Mouse (Mus musculus) heart, adult 8-10 months (tissue): ENCODE measurements around the gene Hspa2. TPM values are rescaled to one million over a fixed set of nuclear protein-coding genes. Genes with fewer than 3 reads are reported as not detected.

Experiments used
- DNase-seq: peaks from one replicate; pipeline ENCODE4 v3.0.0; 2022; ENCODE audit warnings: low spot score
- total RNA-seq, 4 experiments: library from RNA; stranded (reverse); gene quantifications; 2 replicates each; pipeline ENCODE4 v1.2.4; 2022

Hspa2 gene
- total RNA-seq, 4 experiments from 2014 or later, result 4.1 to 7.7 (median 5.8) TPM

DNA sequence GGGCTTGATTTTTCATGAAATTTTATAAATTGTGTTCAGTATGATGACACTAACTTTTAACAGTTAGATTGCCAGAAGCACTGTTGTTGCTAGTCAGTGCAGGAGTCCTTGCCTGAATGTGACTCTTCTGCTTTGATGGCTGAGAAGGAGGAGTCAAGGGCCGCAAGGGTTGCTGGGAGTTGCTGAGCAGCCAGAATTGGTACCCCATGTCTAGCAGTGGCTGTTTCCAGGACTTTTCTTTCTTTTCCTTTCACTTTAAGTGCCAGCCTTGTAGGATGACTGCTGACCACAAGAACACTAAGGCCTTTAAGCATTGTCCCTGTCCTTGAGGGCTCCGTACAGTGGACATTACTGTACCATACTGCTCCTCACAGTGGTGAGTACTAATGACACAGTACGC, 26.2 kb upstream of the Hspa2 start:
- no peak for DNase-seq

DNA sequence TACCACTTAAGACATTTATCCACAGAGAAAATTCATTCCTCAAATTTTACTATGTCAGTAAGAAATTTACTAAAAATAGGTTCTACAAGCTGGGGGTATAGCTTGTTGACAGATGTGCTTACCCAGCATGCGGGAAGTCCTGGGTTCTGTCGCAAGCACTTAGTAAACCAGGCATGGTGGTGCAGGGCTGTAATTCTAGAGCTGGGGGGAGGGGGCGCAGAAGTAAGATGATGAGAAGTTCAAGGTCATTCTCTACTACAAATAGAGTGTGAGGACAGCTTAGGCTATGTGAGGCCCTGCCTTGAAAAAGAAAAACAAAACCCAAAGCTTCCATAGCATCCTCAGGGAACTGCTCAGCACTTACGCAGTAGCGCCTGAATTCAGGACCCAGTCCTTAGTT, 25.4 kb upstream of the Hspa2 start:
- DNase-seq, result no peak

DNA sequence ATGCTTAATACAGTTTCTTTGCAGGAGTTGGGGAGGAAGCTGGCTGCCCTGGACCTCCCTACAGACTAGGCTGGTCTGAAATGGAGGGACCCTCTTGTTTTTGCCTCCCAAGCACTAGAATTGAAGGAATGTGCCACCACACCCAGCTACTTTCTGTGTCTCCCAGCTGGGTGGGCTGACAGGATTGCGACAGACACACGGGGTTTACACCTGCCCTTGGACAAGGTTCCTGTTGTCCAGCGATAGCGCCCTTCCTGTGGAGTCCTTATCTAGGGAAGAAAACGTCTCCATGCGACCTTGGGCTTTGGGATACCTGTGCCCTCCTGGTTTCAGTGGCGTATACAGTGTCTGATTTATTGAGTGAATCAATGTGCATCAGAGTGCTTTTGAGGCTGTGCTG, 23.8 kb upstream of the Hspa2 start:
- no peak for DNase-seq

DNA sequence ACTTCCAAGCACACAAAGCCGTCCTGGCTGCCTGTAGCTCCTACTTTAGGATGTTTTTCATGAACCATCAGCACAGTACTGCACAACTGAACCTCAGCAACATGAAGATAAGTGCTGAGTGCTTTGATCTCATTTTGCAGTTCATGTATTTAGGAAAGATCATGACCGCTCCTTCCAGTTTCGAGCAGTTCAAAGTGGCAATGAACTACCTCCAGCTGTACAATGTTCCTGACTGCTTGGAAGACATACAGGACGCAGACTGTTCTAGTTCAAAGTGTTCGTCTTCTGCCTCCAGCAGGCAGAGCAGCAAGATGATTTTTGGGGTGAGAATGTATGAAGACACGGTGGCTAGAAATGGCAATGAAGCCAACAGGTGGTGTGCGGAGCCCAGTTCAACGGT, 18.6 kb upstream of the Hspa2 start:
- no peak for DNase-seq

DNA sequence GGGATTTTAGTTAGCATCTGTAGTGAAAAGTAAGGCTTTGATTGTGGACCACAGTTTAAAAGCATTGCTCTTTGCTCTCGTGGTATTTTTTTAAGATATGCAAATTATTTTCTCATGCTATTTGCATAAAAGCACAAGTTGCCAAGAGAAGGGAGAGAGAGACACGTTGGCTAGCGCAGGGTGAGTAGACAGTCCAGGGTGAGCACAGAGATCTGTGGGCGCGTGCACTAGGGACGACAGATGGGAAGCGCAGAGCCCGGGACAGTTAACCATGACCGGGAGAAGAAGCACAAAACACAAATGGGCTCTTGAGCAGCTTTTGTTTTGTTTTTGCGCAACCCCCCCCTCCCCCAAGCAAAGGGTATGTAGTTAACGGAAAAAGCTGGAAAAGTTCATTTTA, 15.2 kb upstream of the Hspa2 start:
- DNase-seq, result no peak

DNA sequence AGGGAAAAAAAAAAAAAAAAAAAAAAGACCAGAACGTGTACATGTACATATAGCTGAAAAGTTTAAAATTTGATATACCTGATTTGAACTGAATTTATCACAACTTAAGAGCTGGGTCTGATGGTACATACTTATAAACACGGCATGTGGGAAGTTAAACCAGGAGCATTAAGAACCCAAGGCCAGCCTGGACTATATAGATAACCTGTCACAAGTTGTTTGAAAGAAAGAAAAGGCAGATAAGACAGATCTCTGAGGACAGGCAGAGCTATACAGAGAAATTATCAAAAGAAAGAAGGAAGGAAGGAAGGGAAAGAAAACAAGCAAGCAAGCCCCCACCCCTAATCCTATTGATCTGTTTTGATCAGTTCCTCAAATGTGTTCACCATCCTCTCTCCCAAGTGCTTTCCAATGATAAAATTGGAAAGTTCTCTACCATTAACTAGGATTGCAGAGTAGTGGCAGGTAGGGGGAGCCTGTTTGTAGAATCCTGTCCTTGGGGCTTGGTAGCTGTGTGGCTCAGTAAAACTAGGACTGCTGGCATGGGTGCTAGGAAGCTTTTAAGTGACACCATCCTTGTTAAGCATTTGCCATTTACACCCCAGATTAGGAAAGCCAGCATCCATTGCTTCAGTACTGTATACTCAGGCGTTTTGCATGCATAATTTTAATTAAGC, 12.2 kb upstream of the Hspa2 start:
- no peak for DNase-seq

DNA sequence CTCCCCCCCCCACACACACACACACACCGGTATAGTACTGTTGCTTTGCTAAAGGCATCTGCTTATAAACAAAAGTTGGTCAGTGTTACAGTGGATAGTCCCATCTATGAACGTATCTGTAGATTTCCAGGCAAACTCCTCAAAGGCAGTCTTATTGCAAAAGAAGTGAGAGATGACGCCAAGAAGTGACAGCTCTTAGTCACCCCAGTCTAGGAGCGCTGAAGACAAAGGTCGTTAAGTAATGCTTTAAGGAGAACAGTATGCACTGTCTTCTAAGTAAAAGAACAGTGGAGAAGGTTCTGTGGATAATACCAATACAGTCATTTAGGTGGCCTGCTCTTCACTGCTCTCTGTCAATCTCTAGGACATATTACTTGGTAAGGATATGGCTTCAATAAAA, 11.0 kb upstream of the Hspa2 start:
- DNase-seq, result no peak

DNA sequence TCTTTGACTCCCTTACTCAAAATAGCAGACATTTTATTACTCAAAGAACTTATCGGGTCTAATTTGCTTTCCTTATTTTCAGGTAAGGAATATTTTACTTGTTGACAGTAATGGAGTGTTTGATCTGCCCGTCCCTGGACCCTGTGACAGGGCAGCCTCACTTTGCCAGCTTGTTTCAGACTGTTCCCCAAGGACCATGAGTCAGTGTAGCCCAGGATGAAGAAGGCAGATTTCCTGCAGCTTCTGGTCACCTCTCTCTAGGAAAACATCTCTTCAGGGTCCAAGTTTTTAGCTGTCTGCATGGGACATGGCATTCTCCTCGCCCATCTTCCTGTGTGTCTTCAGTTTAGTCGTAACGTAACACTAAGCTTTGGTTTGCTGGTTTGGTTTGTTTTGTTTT, 6.7 kb upstream of the Hspa2 start:
- DNase-seq, result no peak

DNA sequence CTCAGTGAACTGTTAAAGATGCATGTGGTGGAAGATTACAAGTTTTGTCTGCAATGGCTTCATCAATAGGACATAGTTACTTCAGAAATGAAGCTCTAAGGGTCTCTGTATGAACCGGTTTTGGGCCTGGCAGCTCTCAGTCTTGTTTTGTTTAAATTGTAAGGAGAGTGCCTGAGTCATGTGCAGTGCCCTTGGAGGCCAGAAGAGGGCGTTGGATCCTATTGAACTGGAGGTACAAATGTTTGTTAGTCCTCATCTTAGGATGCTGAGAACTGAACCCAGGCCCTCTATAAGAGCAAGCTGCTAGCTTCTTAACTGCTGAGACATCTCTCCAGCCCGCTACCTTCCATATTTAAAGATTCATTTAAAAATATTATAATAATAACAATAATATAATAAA, 2.3 kb upstream of the Hspa2 start:
- DNase-seq, result no peak

DNA sequence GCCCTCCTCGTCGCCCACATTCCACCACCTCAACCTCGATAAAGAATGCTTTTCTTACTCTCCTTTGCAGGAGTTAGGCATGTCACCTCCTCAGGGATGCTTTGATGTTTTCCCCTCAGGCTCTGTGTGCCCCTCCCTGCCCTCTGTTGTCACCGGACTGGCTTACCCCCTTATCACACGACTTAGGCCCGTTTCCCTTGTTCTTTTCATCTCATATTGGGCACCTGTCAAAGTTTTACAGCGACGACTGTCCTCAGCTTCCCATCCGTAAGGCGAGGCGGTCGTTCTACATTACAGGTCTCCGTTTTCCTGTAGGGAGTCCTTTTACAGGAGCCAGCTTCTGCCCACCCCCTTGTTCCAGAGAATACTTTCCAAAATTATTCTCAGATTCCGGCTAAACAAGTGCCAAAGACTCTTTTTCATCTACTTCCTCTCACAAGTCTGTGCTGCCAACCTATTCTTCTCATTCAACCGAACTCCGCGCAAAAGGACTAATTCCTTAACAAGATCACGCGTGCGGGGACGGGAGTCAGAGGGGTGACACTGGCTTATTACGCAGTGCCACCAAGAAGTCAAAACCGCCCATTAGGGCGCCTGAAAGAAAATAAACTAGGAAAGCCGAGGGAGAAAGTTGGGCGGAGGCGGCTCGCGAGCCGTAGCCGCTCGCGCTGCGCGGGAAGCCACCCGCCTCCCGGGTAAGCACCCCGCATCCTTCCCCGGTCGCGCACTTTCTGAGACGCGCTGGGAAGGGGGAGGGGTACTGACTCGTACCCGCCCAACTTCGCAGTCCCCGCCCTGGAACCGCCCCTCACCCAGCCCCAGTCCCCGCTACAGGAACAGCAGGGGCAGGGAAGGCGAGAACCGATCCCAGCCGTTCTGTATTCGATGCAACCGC, 738 bp upstream of the Hspa2 start:
- no peak for DNase-seq

DNA sequence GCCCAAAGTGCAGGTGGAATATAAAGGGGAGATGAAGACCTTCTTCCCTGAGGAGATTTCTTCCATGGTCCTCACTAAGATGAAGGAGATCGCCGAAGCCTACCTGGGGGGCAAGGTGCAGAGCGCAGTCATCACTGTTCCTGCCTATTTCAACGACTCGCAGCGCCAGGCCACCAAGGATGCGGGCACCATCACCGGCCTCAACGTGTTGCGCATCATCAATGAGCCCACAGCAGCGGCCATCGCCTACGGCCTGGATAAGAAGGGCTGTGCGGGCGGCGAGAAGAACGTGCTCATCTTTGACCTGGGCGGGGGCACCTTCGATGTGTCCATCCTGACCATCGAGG, 833 bp downstream of the Hspa2 start:
- DNase-seq, result no peak

DNA sequence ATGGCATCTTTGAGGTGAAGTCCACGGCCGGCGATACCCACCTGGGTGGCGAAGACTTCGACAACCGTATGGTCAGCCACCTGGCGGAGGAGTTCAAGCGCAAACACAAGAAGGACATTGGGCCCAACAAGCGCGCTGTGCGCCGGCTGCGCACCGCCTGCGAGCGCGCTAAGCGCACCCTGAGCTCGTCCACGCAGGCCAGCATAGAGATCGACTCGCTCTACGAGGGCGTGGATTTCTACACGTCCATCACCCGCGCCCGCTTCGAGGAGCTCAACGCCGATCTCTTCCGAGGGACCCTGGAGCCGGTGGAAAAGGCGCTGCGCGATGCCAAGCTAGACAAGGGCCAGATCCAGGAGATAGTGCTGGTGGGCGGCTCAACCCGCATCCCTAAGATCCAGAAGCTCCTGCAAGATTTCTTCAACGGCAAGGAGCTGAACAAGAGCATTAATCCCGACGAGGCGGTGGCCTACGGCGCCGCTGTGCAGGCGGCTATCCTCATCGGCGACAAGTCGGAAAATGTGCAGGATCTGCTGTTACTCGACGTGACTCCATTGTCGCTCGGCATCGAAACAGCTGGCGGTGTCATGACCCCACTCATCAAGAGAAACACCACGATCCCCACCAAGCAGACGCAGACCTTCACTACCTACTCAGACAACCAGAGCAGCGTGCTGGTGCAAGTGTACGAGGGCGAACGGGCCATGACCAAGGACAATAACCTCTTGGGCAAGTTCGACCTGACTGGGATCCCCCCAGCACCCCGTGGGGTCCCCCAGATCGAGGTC, 1.4 kb downstream of the Hspa2 start:
- DNase-seq, result no peak

DNA sequence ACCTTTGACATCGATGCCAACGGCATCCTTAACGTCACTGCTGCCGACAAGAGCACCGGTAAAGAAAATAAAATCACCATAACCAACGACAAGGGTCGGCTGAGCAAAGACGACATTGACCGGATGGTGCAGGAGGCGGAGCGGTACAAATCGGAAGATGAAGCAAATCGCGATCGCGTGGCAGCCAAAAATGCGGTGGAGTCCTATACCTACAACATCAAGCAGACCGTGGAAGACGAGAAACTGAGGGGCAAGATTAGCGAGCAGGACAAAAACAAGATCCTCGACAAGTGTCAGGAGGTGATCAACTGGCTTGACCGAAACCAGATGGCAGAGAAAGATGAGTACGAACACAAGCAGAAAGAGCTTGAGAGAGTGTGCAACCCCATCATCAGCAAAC, 2.0 kb downstream of the Hspa2 start:
- no peak for DNase-seq

DNA sequence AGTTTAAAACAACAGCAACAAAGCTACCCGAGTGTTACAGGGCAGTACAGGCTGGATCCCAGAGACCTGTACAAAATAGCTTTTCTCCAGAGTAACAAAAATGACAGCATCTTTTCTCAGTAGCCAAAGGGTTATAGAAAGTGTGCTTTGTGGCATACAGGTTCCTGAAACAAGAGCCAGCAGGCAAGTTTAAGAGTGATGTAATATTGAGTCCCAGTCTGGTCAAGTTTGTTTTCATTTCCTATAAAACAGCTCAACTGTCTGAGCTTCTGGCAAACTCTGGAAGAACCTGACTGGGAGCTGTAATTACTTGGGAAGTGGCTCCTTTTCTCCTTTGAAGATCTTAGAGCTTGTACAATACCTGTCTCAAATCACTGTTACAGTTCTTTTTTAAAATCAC, 3.2 kb downstream of the Hspa2 start:
- DNase-seq, result no peak

DNA sequence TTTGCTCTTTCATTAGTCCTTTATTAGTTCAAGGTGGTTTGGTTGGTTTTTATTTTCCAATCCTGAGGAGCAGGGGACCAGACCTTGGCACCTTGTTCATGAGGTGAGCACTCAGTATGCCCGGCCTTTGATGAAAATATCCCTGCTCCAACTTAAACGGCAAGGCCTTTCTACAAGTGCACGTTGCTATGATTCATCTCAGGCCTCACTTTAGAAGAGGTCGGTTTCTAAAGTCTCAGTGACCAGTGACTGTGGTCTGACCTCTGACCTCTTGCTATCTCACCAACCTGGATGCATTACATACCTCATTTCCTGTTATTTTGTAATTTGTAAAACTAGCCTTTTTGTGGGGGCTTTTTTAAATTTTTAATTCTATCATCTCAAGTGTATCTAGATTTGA, 5.2 kb downstream of the Hspa2 start:
- DNase-seq, result no peak

DNA sequence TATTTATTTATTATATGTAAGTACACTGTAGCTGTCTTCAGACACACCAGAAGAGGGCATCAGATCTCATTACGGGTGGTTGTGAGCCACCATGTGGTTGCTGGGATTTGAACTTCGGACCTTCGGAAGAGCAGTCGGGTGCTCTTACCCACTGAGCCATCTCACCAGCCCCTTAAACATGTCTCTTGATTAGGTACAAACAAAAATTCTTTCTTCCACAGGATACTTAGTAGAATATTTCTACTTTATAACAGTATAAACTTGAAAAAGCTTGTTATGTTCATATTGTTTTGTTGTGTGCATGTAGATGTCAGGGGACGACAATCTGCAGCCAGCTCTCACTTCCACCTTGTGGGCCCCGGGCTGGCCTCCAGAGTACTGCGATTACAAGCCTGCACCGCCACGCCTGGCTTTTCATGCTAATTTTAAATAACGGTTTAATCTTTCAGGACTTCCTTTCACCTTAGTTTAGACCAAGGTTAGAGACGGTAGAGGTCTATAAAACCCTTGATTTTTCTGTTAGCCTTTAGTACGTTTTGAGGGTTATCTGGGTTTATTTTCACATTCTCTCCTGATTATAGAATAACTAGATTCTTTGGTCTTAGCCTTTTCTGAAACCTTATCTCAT, 11.5 kb downstream of the Hspa2 start:
- DNase-seq, result no peak

DNA sequence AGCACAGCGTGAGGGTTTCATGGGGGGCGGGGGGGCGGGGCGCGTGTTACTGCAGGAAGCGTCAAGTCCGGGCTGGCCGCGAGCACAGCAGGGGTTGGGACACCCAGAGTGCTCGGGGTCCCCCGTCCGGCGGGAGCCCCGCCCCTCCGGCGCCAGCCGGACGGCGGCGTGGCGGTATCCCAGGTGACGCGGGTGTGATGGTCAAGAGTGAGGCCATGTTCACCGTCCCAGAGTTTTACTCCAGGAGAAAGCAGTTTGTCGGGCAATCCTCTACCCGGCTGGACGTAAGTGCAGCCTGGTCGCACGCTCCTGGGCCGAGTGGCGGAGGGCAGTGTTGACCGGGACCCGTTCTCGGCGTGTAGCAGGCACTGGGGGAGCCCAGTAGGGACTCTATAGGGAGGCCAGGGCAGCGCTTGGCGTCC, 13.5 kb downstream of the Hspa2 start, which contains the start of gene Ppp1r36:
Gene Ppp1r36, plus strand, starts transcription at position 106 of the 422 bp plus-strand sequence.
- DNase-seq, result no peak

DNA sequence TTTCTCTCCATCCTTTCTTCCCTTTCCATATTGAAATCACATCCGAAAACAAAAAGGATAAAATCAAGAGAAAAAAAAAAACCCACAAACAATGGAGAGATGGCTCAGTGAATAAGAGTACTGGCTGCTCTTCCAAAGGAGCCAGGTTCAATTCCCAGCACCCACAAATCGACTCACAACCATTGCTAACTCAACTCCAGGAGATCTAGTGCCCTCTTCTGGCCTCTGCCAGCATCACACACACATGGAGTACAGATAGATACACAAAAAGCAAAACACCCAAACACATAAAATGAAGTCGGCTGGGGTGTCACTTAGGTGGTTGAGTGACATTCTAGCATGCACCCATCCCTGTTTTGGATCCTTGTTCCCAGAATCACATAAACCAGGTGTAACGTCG, 14.4 kb downstream of the Hspa2 start:
- no peak for DNase-seq

DNA sequence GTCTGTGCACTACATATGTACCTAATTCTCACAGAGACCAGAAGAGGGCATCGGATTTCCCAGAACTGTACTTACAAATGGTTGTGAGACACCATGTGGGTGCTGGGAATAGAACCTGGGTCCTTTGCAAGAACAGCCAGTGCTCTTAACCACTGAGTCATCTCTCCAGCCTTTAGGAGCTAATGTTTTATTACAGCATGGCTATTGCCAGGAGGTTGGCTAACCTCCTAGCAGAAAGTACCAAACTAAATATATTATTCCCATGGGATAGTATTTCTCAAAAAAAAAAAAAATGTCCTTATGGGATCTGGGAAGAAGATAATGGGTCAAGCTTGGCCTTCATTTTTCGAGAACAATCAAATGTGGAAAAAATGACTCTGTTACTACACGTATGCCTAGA, 21.3 kb downstream of the Hspa2 start:
- no peak for DNase-seq

DNA sequence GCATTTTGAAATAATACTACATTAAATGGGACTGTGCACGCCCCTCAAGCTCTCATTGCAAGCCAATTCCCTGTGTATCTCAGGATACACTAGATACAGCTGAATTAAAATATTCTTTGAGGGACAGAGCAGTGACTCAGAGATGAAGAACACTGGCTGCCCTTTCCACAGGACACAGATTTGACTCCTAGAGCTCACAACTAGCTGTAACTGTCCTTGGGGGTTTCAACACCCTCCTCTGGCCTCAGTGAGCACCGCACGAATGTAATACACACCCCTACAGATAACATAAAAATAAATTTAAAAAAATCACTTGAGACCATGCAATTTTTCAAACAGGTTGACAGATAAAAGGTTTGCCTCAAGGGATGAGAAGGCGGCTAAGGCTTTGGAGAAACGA, 23.6 kb downstream of the Hspa2 start:
- no peak for DNase-seq

DNA sequence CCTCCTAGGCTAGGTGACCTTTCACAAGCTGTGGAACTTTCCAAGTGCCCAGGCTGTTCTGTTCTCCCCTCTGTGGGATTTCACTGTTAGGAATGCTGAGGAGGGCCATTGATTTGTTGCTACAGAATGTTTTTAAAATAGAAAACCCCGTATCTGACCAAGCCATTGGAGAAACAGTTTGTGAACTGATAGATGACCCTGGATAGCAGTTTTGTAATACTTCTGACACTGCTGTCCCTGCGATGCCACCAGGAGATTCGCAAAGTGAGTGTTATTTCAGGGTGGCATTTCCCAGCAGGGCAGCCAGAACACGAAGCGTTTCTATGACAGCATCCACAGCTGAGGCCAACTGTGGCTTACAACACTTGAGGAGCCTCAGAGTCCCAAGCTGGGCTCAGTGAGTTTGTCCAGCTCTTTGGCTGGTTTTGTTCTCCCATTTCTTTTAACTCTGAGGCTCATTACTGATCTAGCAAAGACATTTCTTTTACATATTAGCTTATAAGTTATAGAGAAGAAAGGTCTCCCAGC, 27.0 kb downstream of the Hspa2 start:
- no peak for DNase-seq

DNA sequence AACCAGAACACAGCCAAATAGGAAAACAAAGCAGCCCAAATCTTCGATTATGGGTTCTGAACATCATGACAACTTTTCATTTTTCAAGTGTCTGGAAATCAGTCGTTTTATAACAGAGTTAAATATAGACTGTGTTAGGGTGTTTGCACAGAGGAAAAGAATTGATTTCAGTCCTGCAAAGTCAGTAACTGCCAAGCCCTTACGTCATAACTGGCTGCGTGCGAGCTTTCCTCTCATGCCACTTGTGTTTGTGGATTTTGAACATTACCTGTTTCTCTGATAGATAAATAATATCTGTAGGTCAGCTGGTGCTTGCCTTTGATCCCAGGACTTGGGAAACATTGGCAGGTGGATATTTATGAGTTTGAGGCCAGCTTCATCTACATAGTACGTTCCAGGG, 27.5 kb downstream of the Hspa2 start:
- no peak for DNase-seq
